Mouse (Mus musculus) limb, embryonic 13.5 days (tissue): ENCODE results near the gene Micu2. TPM values are rescaled to one million over a fixed set of nuclear protein-coding genes. Genes with fewer than 3 reads are reported as not detected.

Source experiments
- ATAC-seq: fragments of 200-750 bp; cut with Nextera tagmentation; 2 replicates; pipeline ENCODE4 v1.8.0; 2017; ENCODE audit warnings: low read depth, moderate number of reproducible peaks, moderate TSS enrichment; ENCODE audit not compliant: low FRiP score
- H3K27ac ChIP-seq: fragments of 300-500 bp; sonication (generic); 2 replicates; pipeline ENCODE4 v1.5.1; 2015; ENCODE audit warnings: inconsistent platforms, mild to moderate bottlenecking, moderate library complexity
- H3K27me3 ChIP-seq: fragments of 300-500 bp; sonication (generic); 2 replicates; pipeline ENCODE4 v1.6.1; 2015; ENCODE audit warnings: mild to moderate bottlenecking, inconsistent platforms
- H3K36me3 ChIP-seq: fragments of 300-500 bp; sonication (generic); 2 replicates; pipeline ENCODE4 v1.6.1; 2015; ENCODE audit warnings: inconsistent platforms, mild to moderate bottlenecking, moderate library complexity
- H3K4me1 ChIP-seq: fragments of 300-500 bp; sonication (generic); 2 replicates; pipeline ENCODE4 v1.6.1; 2015; ENCODE audit warnings: inconsistent platforms
- H3K4me2 ChIP-seq: fragments of 300-500 bp; sonication (generic); replicated peaks from 2 replicates; pipeline ENCODE4 v1.6.1; 2015; ENCODE audit warnings: inconsistent platforms, mild to moderate bottlenecking, moderate library complexity
- H3K4me3 ChIP-seq: fragments of 300-500 bp; sonication (generic); 2 replicates; pipeline ENCODE4 v1.5.1; 2015; ENCODE audit warnings: moderate library complexity, mild to moderate bottlenecking, inconsistent platforms
- H3K9ac ChIP-seq: fragments of 300-500 bp; sonication (generic); 2 replicates; pipeline ENCODE4 v1.6.1; 2015; ENCODE audit warnings: mild to moderate bottlenecking, inconsistent platforms
- H3K9me3 ChIP-seq: fragments of 300-500 bp; sonication (generic); 2 replicates; pipeline ENCODE4 v1.6.1; 2016; ENCODE audit warnings: inconsistent platforms
- WGBS: fragments of 180-500 bp; shearing (Covaris S2); methylation state at CpG from one replicate; pipeline ENCODE4 v1.1.7; 2015; 5-methylcytosine and 5-hydroxymethylcytosine counted together
- polyA plus RNA-seq: library from polyadenylated mRNA; unstranded; fragments of >200 nt; fragmentation: Nextera tagmentation; extraction: Ambion mirVana; gene quantifications from 2 replicates; pipeline ENCODE4 v1.2.1, GENCODE M21; 2015

Micu2 gene
- 93.8 and 100.0 TPM in 2 replicates for polyA plus RNA-seq

DNA sequence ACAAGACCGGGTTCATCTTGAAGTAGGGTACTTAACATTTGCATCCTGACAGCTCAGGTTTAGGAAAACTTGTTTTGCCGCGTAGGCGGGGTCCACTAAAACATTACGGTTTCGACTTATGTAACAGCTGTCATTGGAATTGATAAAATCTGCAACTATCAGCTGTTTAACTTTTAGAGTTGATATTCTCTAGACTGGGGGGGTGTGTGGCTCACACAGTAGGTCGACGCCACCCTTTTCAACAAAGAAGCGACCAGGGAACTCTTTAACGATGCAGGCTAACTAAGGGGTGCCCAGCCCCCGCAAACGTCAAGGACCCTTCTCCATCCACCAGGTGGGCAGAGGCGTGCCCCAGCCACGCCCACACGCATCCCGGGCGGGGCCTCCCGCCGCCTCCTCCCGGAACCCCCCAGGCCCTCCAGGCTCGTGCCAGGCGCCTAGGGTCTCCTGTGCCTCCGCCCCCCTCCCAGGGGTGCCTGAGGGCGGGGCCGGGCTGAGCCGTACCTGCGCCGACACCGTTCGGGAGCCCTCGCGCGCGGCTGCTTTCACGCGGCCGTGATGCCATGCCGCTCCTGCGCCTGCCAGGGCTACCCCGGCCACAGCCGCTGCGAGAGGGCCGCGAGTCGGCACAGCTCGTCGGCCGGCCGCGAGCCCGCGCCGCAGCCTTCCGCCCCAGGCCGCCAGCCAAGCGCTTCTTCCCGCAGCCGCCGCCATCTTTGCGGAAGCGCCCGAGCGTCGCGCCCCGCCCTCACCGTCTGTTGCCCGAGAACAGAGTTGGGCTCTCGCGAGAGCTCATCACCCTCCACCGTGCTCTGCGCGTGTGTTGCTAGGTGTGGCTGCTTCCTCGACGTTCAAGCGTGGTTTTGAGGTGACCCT, at the start of gene Micu2:
Gene Micu2 (minus strand): TSS at position 737 of the 876 bp plus-strand sequence.
- H3K36me3 ChIP-seq, result 0 out of 2 replicates have a peak, but pooled peaks cover 3% of the 10 kb centered on the region
- H3K9ac ChIP-seq, result peak within 1 kb of the TSS; percentile 91
- H3K27me3 ChIP-seq, result no peaks in the 10 kb centered on the region
- 3% methylated on average over 59 of the region's 76 CpGs for WGBS
- ATAC-seq, result peak; percentile 95
- 0 out of 2 replicates have a peak, but pooled peaks cover 6% of the 10 kb centered on the region for H3K4me1 ChIP-seq
- peak within 1 kb of the TSS; percentile 87 for H3K27ac ChIP-seq
- peak within 1 kb of the TSS; percentile 74 for H3K4me3 ChIP-seq
- H3K9me3 ChIP-seq, result no peaks in the 10 kb centered on the region
- peak within 1 kb of the TSS; percentile 72 for H3K4me2 ChIP-seq

DNA sequence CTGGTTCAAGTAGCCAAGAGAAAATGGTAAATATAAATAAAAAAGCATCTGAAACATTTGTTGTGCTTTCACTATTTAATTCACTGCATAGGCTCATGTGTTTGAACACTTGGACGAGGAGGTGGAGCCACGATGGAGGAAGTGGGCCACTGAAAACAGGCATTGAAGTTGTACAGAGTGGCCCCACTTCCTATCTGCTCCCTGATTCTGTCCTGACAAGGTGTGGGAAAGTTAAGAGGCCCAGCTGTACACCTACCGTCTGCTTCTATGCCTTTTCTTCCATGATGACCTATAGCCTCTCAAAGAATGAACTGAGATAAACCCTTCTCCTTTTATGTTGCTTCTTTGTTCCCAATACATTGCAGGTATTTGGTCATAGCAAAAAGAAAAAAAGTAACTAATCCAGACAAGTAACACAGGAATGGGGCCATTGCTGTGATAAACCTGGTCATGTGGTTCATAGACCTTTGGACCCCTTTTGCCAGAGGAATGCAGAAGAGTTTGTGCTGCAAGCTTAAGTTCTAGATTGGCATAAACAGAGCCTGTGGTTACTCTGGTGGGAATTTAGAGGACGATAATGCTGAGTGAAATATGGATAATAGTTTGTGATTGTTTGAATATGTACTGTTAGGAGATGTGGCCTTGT, 47.7 kb upstream of the Micu2 start:
- H3K36me3 ChIP-seq, result no peaks in the 10 kb centered on the region
- no peak for ATAC-seq
- H3K4me1 ChIP-seq, result no peaks in the 10 kb centered on the region
- H3K27ac ChIP-seq, result no peak overlapping the region
- no peak overlapping the region for H3K9ac ChIP-seq
- H3K4me3 ChIP-seq, result no peak overlapping the region
- 85% methylated on average over 4 of the region's 4 CpGs for WGBS
- H3K27me3 ChIP-seq, result no peaks in the 10 kb centered on the region
- H3K9me3 ChIP-seq, result no peaks in the 10 kb centered on the region
- H3K4me2 ChIP-seq, result no peak overlapping the region

DNA sequence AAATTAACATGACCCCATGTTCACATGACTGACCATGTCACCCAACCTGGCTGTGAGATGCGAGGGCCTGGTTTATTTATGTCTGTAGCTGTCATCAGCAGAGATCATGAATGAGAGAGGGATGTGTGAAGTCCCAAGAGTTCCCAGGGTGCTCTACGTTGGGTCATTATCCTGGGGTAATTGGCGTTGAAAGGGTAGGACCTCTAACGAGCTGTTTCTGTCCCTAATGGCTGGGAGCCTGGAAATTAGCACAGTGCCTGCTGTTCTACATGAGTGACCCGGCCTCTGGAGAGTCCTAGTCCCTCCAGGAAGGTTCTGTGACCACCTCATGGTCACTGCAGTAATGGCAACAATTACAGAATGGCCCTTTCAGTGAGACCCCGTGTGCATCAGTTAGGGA, 37.1 kb upstream of the Micu2 start:
- no peak overlapping the region for H3K4me2 ChIP-seq
- H3K27ac ChIP-seq, result no peak overlapping the region
- no peak overlapping the region for H3K9ac ChIP-seq
- no peaks in the 10 kb centered on the region for H3K9me3 ChIP-seq
- H3K36me3 ChIP-seq, result no peaks in the 10 kb centered on the region
- H3K27me3 ChIP-seq, result peaks cover 9% of the 10 kb centered on the region; the same call in 1 of the 2 replicates
- 17% methylated on average over 6 of the region's 6 CpGs for WGBS
- ATAC-seq, result no peak
- no peak overlapping the region for H3K4me3 ChIP-seq
- H3K4me1 ChIP-seq, result peaks cover 4% of the 10 kb centered on the region; the same call in 1 of the 2 replicates

DNA sequence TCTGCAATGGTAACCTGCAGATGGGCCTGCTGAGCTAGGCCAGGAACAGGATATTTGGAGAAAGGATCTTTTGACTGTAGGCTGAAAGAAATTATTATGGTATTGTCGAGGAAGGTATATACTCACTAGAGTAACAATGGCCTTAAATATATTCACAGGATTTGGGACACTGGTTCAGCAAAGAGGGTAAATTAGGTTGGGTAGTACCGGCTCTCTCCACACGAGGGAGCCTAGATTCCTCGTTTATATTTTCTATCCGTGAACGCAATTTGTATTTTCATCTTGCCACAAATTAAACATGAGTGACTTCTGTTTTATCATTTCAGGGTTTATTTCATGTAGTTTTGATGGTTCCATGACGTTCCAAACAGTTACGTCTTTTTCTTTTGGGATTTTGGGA, 35.5 kb upstream of the Micu2 start:
- Histone ChIP-seq H3K4me1 (peaks cover 4% of the 10 kb centered on the region; the same call in 1 of the 2 replicates), H3K9ac (no peak overlapping the region), H3K27ac (no peak overlapping the region), H3K27me3 (peaks cover 9% of the 10 kb centered on the region; the same call in 1 of the 2 replicates), H3K36me3 (no peaks in the 10 kb centered on the region), H3K4me3 (no peak overlapping the region), H3K9me3 (no peaks in the 10 kb centered on the region), H3K4me2 (no peak overlapping the region)
- 10% methylated on average over 8 of the region's 8 CpGs for WGBS
- ATAC-seq, result no peak

DNA sequence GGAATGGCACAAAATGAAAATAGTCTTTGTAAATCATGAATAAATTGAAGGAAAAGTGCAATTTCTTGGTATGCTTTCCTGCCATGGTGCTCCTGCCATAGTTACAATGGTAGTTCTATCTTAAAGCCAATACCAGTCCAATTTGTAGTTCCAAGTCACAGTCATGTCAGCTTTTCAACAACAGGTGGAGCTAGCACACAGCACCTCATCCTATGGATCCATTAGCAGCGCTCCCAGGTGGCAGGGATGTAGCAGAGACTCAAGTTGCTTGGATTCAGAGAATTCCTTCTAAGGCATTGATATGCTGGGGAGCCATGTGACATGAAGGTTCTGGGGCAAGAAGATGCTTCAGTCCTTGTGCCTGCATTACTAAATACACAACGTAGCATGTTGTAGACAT, 19.8 kb upstream of the Micu2 start:
- no peak overlapping the region for H3K9ac ChIP-seq
- no peak overlapping the region for H3K27ac ChIP-seq
- no peak for ATAC-seq
- no peaks in the 10 kb centered on the region for H3K36me3 ChIP-seq
- no peak overlapping the region for H3K4me3 ChIP-seq
- 38% methylated on average over 2 of the region's 2 CpGs for WGBS
- H3K4me2 ChIP-seq, result no peak overlapping the region
- no peaks in the 10 kb centered on the region for H3K27me3 ChIP-seq
- H3K4me1 ChIP-seq, result no peaks in the 10 kb centered on the region
- peaks cover 7% of the 10 kb centered on the region; the same call in 1 of the 2 replicates for H3K9me3 ChIP-seq

DNA sequence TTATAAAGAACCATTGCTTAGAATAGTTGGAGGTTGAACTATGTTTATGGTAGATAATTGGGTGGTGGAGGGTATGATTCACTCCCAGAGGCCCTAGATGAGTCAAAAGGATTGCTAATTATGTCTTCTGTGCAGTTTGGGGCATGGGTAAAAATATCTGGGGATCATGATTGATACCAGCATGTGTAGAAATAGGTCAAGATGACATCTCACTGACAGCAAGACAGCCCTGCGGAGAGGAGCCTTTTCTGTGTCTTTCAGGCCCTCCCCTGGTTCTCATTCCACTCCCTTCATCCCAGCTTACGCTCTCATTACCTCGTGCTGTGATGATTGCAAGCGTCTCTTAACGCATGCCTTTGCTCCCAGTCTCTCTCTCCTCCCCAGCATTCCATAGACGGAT, 4.8 kb upstream of the Micu2 start:
- no peaks in the 10 kb centered on the region for H3K36me3 ChIP-seq
- no peak for ATAC-seq
- H3K4me3 ChIP-seq, result no peak overlapping the region
- H3K27ac ChIP-seq, result no peak overlapping the region
- no peaks in the 10 kb centered on the region for H3K9me3 ChIP-seq
- H3K9ac ChIP-seq, result no peak overlapping the region
- no peaks in the 10 kb centered on the region for H3K27me3 ChIP-seq
- 0 out of 2 replicates have a peak, but pooled peaks cover 6% of the 10 kb centered on the region for H3K4me1 ChIP-seq
- no peak overlapping the region for H3K4me2 ChIP-seq
- 78% methylated on average over 6 of the region's 6 CpGs for WGBS

DNA sequence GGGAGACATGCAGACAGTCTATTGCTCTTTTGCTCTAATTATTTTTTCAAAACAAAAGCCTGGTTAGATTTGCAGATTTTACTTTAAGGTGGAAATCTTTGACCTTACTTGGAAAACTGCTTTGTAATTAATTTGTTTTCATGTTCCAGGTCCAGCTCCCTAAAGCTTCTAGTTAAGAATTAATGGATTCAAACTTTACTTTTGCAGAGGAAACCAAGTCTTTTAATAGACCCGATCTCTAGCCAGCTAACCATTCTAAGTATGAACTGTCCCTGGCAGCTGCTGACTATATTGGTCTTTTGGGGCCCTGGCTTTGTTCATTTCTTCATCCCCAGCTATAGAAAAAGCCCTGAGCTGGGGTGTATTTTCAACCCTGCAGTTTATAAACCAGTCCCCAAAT, 3.1 kb upstream of the Micu2 start:
- no peaks in the 10 kb centered on the region for H3K36me3 ChIP-seq
- H3K27ac ChIP-seq, result no peak overlapping the region
- no peak overlapping the region for H3K9ac ChIP-seq
- ATAC-seq, result no peak
- H3K27me3 ChIP-seq, result no peaks in the 10 kb centered on the region
- H3K4me3 ChIP-seq, result no peak overlapping the region
- H3K4me1 ChIP-seq, result 0 out of 2 replicates have a peak, but pooled peaks cover 6% of the 10 kb centered on the region
- no peak overlapping the region for H3K4me2 ChIP-seq
- no peaks in the 10 kb centered on the region for H3K9me3 ChIP-seq
- 65% methylated on average over 1 of the region's 1 CpGs for WGBS

DNA sequence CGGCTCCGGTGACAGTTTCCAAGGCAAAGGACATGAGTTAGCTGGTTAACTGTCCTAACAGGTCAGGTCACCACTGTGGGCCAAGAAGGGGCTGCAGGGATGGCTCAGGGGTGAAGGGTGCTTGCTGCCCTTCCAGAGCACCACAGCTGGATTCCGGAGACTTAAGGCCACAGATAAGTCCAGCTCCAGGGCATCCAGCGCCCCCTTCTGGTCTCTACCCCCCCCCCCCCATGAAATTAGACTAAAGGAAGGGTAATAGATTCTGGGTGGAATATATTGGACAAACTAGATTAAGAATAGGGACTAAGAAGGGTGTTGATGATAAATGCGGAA, 306 bp upstream of the Micu2 start:
- Histone ChIP-seq H3K4me3 (peak overlapping the region; percentile 74), H3K36me3 (0 out of 2 replicates have a peak, but pooled peaks cover 3% of the 10 kb centered on the region), H3K4me2 (peak overlapping the region; percentile 72), H3K4me1 (0 out of 2 replicates have a peak, but pooled peaks cover 6% of the 10 kb centered on the region), H3K27ac (no peak overlapping the region; the same call in 1 of the 2 replicates), H3K27me3 (no peaks in the 10 kb centered on the region), H3K9ac (no peak overlapping the region), H3K9me3 (no peaks in the 10 kb centered on the region)
- 30% methylated on average over 5 of the region's 5 CpGs for WGBS
- ATAC-seq, result peak; percentile 26; the same call in 1 of the 2 replicates

DNA sequence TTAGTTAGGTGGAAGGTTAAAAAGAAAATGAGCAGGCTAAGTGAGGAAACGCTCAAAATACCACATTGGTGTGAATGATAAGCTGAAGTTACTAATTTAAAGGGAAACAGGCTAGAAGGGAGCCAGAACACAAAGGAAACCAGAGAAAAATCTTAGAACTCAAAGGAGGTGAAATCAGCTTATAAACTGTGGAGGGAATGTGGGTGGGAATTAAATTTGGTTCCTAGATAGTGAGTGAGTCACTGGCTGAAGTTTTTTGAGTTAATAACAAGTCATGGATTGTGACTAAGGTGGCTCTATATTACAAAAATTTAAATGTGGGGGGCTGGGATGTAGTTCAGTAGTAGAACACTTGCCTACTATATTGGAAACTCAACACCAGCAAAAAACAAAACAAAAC, 1.6 kb downstream of the Micu2 start:
- Histone ChIP-seq H3K9me3 (no peaks in the 10 kb centered on the region), H3K27me3 (no peaks in the 10 kb centered on the region), H3K9ac (no peak overlapping the region), H3K27ac (no peak overlapping the region), H3K4me2 (no peak overlapping the region), H3K36me3 (0 out of 2 replicates have a peak, but pooled peaks cover 7% of the 10 kb centered on the region), H3K4me3 (no peak overlapping the region), H3K4me1 (0 out of 2 replicates have a peak, but pooled peaks cover 4% of the 10 kb centered on the region)
- WGBS, result 83% methylated on average over 1 of the region's 1 CpGs
- ATAC-seq, result no peak

DNA sequence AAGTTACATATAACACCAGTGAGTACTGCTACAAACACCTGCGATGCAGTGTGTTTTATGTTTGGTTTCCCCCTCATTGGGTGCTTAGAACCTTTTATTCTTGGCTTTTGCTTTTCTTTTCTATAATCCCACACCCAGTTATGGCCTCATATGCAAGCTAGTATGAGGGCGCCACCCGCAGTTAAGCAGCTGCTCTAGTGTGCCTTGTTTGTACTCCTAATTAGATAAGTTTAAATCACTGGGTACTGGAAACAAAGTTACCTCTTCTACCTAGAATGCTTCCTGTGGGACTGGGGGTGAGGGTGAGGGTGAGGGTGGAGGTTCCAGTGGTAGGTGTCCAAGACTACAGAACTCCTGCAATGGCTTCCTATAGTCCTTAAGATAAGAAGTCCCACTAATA, 2.9 kb downstream of the Micu2 start:
- Histone ChIP-seq H3K4me1 (0 out of 2 replicates have a peak, but pooled peaks cover 3% of the 10 kb centered on the region), H3K9ac (no peak overlapping the region), H3K27ac (no peak overlapping the region), H3K4me2 (no peak overlapping the region), H3K9me3 (0 out of 2 replicates have a peak, but pooled peaks cover under 1% of the 10 kb centered on the region), H3K27me3 (no peaks in the 10 kb centered on the region), H3K36me3 (peaks cover 17% of the 10 kb centered on the region; the same call in 1 of the 2 replicates), H3K4me3 (no peak overlapping the region)
- WGBS, result 91% methylated on average over 3 of the region's 3 CpGs
- no peak for ATAC-seq

DNA sequence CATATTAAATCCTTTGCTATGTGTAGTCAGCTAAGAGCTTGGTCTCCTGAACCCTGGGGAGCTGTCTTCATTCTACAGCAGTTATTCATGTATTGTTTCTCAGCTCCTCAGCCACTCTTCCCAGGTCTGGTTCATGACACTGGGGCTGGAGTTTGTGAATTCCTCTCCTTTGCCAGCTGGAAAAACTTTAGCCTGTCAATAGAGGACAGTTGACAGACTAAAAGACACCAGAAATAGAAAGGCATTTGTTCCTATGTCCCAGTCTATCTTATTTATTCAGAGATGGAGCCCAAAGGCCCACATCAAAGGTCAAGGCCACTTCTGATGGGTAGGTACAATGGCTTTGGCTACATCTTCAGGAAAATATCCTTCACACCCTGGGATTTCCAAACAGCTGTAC, 7.3 kb downstream of the Micu2 start:
- H3K4me2 ChIP-seq, result no peak overlapping the region
- H3K4me3 ChIP-seq, result no peak overlapping the region
- peaks cover 42% of the 10 kb centered on the region for H3K36me3 ChIP-seq
- no peak overlapping the region for H3K9ac ChIP-seq
- ATAC-seq, result no peak
- no peak overlapping the region for H3K27ac ChIP-seq
- H3K9me3 ChIP-seq, result peaks cover 15% of the 10 kb centered on the region
- H3K27me3 ChIP-seq, result no peaks in the 10 kb centered on the region
- no peaks in the 10 kb centered on the region for H3K4me1 ChIP-seq

DNA sequence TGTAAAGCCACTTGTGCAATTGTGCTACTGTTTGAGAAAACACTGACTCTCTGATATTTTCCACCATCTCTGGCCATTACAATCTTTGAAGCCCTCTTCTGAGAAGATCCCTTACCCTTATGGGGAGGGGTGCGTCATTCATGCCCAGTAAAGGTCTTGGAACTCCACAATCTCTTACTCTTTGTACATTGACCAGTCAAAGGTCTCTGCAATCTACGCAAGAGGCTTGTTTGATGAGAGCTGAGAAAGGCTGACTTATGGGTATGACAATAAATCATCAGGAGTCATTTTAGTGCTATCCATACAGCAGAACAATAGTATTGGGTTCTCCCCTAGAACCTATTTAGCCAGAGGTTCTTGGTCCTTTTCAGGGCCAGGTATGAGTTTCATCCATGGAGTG, 9.9 kb downstream of the Micu2 start:
- Histone ChIP-seq H3K4me1 (no peaks in the 10 kb centered on the region), H3K9ac (no peak overlapping the region), H3K4me3 (no peak overlapping the region), H3K27ac (no peak overlapping the region), H3K36me3 (peaks cover 38% of the 10 kb centered on the region), H3K9me3 (peaks cover 15% of the 10 kb centered on the region), H3K27me3 (no peaks in the 10 kb centered on the region), H3K4me2 (no peak overlapping the region)
- WGBS, result 97% methylated on average over 2 of the region's 2 CpGs
- ATAC-seq, result no peak
